Mouse (Mus musculus): ENCODE measurements around the gene Synj2. TPM values are rescaled to one million over a fixed set of nuclear protein-coding genes. Genes with fewer than 3 reads are reported as not detected.

Synj2 gene
- total RNA-seq, 2 experiments from 2014 or later, result 3.6 to 5.1 TPM

GRCm38 (mm10) chr17:5934554-5935324 lies 6.3 kb upstream of the Synj2 start:
- ATAC-seq (ENCODE audit: poor library complexity, severe bottlenecking), result peak; percentile 94

- ATAC-seq (ENCODE audit: poor library complexity, severe bottlenecking), result no peak
Measured at GRCm38 (mm10) chr17:5935680-5936079, 5.4 kb upstream of the Synj2 start.

GRCm38 (mm10) chr17:5936276-5936675 lies 4.8 kb upstream of the Synj2 start:
- ATAC-seq (ENCODE audit: poor library complexity, severe bottlenecking), result peak; percentile 14; the same call in 1 of the 2 replicates

GRCm38 (mm10) chr17:5937441-5937840 lies 3.6 kb upstream of the Synj2 start:
- no peak for ATAC-seq (ENCODE audit: poor library complexity, severe bottlenecking)

DNA sequence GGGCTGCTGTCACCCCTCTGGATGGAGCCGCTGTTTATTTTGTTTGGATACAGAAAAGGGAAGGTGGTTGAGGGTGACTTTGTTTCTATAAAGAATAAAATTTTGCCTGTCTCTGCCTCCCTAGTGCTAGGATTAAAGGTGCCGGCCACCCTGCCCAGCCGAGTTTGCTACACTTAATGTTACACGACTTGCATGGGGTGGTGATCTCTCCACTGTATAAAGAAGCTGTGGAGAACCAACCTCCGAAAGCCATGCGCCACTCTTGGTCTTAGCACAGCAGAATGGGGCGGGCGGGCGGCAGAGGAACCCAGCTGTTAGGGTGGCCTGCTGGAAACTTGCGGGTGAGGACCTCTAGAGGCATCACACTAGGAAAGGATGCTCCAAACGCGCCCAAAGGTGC lies 1.2 kb upstream of the Synj2 start:
- no peak for ATAC-seq (ENCODE audit: poor library complexity, severe bottlenecking)

DNA sequence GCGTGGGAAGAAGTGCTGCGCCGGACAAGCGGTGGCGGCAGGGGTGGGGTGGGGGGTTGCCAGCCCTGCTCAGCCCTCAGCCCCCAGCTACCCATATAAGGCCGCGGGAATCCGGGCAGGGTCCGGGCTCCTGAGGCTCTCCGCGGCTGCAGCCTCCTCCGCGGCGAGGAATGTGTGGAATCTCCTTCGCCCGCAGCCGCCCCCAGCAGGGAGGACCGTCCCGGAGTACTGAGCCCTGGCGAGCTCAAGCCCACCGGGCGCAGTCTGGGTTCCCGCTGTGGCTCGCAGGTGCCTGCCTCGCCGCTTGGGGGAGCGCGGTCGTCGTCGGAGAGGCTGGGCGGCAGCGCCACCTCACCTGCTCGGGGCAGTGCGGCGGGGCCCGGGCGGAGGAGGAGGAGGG lies 288 bp upstream of the Synj2 start:
- ATAC-seq (ENCODE audit: poor library complexity, severe bottlenecking), result peak; percentile 94

DNA sequence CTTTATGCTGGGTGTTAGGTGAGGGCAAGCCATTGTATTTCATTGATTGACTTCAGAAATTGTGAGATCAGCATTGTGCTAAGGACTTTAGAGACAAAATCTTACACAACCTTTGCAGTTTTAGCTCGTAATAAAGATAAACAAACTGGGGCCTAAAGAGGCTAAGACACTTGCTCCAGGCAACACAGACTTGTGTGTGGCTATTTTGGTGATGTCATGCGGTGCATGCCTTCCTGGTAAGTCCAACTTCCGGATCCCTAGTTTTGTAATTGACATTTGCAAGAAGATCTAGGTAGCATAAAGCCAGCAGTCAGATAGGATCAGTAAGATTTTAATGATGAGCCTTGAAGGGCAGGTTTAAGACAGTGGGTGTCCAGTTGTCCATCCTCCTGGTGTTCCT lies 1.1 kb downstream of the Synj2 start:
- no peak for ATAC-seq (ENCODE audit: poor library complexity, severe bottlenecking)

GRCm38 (mm10) chr17:5943053-5943452 lies 2.0 kb downstream of the Synj2 start:
- ATAC-seq (ENCODE audit: poor library complexity, severe bottlenecking), result no peak

- no peak for ATAC-seq (ENCODE audit: poor library complexity, severe bottlenecking)
Measured at GRCm38 (mm10) chr17:5947039-5947438, 6.0 kb downstream of the Synj2 start.

GRCm38 (mm10) chr17:5952455-5952854 lies 11.4 kb downstream of the Synj2 start:
- ATAC-seq (ENCODE audit: poor library complexity, severe bottlenecking), result no peak

DNA sequence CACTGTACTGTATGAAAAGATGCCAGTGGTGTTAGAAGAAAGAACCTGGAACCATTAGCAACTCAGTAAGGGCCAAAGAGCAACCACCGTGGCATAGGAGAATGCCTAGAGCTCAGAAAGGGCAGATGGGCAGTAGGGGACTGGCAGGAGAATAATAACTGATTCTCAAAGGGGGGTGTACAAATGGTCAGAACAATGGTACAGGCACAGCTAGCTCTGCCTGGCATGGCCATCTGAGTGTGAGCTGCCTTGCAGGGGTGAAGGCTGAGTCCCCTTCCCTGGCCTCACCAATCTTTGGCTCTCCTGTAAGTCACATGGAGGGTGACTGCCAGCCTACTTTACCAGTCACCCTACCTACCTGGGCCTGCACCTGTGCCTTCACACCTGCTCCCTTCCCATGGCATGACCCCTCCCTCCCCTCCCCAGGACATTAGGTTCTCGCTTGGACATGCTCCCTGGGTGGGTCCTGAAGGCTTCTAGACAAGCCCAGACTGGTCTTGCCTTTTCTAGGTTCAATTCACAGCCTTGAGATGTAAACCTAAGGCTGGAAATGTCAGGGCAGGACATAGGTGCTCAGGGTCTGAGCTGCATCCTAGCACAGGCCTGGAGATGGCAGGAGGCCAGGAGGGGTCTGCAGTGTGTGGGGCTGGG lies 15.4 kb downstream of the Synj2 start:
- no peak for ATAC-seq (ENCODE audit: poor library complexity, severe bottlenecking)

DNA sequence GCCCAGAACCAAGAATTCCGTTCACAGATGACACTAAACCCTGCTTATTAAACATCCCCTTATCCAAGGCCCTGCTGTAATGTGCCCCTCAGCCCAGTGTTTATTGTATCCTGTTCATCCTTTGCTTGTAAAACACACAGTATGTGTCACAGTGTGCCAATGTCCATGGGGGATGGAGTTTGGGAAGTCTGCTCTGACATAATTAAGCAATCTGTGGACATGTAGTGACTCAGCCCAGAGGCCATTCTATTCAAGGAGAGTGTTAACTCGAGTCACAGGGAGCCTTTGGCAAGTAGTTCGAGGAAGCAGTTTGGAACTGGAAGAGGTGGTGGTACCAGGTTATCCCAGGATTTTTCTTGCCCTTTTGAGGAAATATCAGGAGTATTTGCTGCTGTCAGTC lies 16.0 kb downstream of the Synj2 start:
- ATAC-seq (ENCODE audit: poor library complexity, severe bottlenecking), result no peak

DNA sequence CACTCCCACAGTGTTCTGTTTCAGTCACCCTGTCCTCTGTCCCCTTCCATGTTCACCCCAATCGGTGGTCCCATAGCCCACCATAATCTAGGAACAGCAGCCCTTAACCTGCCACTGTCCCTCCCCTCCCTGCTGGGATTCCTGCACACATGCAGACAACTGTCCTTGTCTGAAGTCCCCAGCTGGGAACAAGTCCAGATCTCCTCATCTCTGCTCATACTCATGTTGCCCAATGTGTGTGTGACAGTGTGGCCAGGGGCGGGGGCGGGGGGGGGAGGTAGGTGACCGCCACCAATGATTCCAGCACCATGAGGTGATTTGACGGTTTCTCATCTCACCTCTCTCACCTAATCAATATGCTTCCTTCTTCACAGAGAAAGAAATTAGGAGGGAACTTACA lies 17.1 kb downstream of the Synj2 start:
- ATAC-seq (ENCODE audit: poor library complexity, severe bottlenecking), result no peak

DNA sequence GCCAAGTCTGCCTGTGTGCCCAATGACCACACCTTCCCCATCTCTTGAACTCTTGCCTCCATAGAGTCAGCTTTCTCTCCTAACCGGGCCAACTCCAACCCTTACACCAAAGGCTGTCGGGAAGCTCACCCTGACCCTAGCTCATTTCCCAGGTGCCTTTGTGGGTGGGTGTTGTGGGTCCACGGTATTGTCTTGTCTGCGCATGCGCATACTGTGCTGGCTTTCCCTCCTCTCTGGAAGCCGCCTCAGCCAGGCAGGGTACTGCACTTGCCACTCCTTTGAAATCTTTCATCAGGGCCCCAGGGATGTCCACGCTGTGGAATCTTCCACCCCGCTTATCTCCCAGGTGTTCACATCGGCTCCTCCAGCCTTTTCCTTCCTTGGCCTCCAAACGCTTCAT lies 17.6 kb downstream of the Synj2 start:
- no peak for ATAC-seq (ENCODE audit: poor library complexity, severe bottlenecking)

GRCm38 (mm10) chr17:5959096-5959495 lies 18.0 kb downstream of the Synj2 start:
- ATAC-seq (ENCODE audit: poor library complexity, severe bottlenecking), result no peak

GRCm38 (mm10) chr17:5959802-5960201 lies 18.7 kb downstream of the Synj2 start:
- ATAC-seq (ENCODE audit: poor library complexity, severe bottlenecking), result no peak

- ATAC-seq (ENCODE audit: poor library complexity, severe bottlenecking), result no peak
Measured at GRCm38 (mm10) chr17:5963766-5964165, 22.7 kb downstream of the Synj2 start.

- no peak for ATAC-seq (ENCODE audit: poor library complexity, severe bottlenecking)
Measured at GRCm38 (mm10) chr17:5965084-5965781, 24.2 kb downstream of the Synj2 start.

- ATAC-seq (ENCODE audit: poor library complexity, severe bottlenecking), result no peak
Measured at GRCm38 (mm10) chr17:5966706-5967105, 25.6 kb downstream of the Synj2 start.

- ATAC-seq (ENCODE audit: poor library complexity, severe bottlenecking), result no peak
Measured at GRCm38 (mm10) chr17:5968562-5968961, 27.5 kb downstream of the Synj2 start.

DNA sequence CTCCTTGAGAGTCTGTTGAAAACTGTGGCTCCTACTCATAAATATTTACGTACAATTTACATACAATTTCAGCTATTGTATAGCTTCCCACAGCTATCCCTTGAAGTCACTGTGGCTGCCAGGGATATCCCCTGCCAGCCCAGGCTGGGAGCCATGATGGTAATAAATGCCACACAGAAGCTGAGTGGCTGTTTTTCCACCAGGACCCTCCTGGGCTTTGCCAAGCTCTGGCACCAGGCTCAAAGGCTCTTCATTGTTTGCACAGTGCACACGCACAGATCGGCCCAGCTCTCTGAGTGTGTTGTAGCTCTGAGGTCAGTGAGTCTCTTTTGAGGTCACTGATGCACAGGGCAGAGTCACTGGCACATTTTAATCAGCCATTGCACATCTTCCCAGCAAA lies 28.2 kb downstream of the Synj2 start:
- ATAC-seq (ENCODE audit: poor library complexity, severe bottlenecking), result no peak

DNA sequence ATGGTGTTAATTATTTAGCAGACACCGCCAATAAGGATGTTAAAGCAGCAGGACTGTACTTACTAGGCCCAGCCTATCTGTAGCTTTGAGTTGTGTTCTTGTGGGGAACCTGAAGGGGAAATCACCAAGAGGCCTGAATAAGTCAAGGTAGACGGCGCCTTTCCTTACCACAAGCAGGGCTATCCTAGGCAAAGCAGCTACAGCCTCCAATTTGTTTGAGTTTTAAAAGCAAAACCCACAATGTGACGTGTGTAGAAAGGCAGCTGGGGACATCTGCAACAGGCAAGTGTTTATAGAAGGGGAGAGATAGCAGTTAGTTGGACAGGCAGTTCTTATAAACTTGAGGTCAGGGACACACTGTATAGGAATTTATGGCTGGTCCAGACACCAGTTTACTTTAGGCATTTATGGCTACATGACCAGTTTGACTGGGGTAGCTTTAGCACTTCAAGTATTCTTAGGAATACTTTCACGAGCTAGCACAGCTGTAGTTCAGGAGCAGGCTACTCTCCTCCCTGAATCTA lies 29.3 kb downstream of the Synj2 start:
- ATAC-seq (ENCODE audit: poor library complexity, severe bottlenecking), result no peak

Measured in megakaryocyte, adult 5-6 weeks (primary cell).